Mouse (Mus musculus): ENCODE data around the gene Usp1. TPM values are rescaled to one million over a fixed set of nuclear protein-coding genes. Genes with fewer than 3 reads are reported as not detected.
A peak's percentile ranks its signal among the peaks of the same experiment; 100 is the strongest.
"Not testable (repeated sequence)": the region's sequence is repeated elsewhere in the genome, so short reads cannot be mapped to it uniquely, and the experiment has no call there.

The Usp1 gene
- 10 to 100 TPM; 26.7 to 27.3 TPM for total RNA-seq (2021)

DNA sequence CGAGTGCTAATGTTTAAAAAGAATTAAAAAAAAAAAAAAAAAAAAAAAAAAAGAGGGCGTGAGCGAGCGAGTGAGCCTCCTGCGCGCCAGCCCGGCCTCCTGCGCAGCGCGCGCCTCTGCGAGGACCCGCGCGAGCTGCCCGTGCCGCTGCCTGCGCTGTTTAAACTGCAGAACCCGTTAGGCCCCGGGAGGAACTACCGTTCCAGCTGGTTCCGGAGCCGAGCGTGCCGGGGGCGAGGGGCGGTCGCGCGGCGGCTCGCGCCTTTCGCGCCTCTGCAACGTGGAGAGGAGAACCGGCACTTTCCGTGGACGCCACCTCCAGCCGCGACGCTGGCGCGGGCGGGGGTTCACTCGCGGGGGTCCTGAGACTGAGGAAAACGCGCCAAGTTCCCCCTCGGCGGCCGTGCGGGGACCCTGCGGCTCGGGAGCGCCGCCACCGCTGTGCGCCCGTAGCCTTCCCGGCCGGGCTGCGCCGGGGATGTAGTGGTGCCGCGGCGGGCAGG lies at the start of gene Usp1:
Gene Usp1, plus strand, starts transcription at position 243 of the 503 bp plus-strand sequence.
- peak; percentile 83 to 88 for DNase-seq

- DNase-seq, result no peak
These were observed 40.9 kb upstream of the Usp1 start for GRCm38 (mm10) chr4:98882706-98883105.

GRCm38 (mm10) chr4:98886377-98886776 lies 37.2 kb upstream of the Usp1 start:
- DNase-seq, result no peak

GRCm38 (mm10) chr4:98887148-98887547 lies 36.5 kb upstream of the Usp1 start:
- DNase-seq, result peak; percentile 22 to 36

DNA sequence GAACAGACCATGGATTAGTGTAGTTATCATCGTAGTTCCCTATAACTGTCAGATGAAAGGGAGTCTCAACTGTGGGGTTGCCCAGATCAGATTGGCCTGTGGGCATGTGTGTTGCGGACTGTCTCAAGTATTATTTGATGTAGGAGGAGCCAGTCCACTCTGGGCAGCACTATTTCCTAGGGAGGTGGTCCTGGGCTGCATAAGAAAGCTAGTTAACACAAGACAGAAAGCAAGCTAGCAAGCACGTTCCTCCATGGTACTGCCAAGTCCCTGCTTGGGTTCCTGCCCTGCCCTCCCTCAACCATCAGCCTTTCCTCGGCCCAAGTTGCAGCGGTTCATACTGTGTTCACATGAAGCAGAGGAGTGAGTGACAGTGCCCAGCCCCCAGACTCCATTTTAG lies 13.4 kb upstream of the Usp1 start:
- no peak for DNase-seq

DNA sequence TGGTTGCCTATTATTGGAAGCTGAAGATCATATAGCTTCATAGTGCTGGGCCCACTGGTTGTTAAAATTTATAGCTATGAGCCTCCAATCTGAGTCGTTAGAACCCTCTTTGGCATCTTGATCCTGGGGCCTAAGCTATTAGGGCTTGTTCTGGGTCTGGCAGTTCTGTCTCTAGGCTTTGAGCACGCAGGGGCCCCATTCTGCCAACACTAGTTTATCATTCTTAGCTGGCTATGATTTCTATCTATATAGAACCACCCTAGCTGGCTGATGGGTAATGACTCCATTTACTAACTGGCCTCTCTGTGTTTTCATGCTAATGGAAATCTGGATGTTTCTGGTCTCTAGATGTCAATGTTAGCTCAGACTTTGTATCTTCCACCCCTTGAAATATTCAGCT lies 5.9 kb upstream of the Usp1 start:
- DNase-seq, result no peak

DNA sequence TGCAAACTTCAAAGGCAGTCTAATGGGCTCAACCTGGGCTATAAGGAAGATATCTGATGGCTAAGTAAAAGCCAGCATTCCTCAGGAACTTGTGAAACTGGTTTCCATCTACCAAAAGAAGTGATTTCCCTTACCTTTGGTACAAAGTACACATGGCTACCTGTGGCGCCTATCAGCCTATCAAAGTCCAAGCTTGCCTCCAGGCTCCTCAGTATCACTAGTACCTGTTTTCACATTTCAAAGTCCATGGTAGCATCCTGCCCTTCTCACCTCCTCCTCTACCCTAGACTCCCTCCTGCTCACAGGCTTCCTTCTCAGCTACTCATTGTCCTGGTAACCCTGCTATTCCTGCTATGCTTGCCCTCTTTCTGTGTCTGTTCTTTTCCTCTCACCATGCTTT lies 5.4 kb upstream of the Usp1 start:
- DNase-seq, result no peak

DNA sequence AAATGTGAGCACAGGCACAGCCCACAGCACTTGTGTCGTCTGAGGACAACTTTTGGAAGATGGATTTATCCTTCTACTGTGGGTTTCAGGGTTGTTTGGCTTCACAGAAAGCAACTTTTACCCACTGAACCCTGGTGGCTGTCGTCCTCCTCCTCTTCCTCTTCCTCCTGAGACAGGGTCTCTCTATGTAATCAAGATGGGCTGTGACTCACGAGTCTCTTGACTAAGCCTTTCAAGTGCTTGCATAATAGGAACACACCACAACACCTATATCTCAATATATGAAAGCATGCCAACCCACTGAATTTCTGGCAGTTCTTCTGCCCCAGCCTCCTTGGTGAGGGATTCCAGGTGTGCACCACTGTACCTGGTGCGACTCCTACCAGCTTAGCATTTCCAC lies 2.7 kb upstream of the Usp1 start:
- DNase-seq, result no peak

DNA sequence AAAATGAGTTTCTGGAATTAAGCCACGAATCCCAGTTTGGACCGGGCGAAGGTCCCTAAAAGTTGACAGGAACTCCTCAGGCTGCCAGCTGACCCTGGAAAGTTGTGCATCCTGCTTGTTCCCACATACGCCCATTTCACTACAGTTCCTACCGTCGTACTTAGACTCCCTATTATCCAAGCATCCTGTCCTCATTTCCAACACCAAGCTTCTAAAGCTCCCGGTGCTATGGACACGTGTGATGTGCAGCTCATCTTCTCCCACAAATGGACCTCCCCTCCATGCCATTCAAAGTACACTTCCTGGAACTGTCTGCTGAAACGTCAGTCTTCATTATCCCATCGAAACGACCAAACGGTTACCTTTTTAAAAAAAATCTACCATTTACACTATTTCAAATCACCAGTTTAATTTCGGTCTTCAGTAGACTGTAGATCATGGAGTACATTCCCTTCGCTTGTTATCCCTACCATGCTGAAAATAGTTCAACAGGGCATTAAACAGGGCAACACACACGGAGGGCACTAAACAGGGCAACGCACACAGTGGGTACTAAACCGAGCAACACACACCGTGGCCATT lies 1.5 kb upstream of the Usp1 start:
- DNase-seq, result peak in 1 of 2 experiments; percentile 6

- peak; percentile 96 to 97 for DNase-seq
These were observed 705 bp upstream of the Usp1 start for GRCm38 (mm10) chr4:98922643-98923567.

- DNase-seq, result no peak
These were observed 678 bp downstream of the Usp1 start for GRCm38 (mm10) chr4:98924071-98924905.

GRCm38 (mm10) chr4:98924906-98925178 lies 1.2 kb downstream of the Usp1 start:
- DNase-seq, result no peak

GRCm38 (mm10) chr4:98925250-98925781 lies 1.7 kb downstream of the Usp1 start:
- DNase-seq, result no peak

DNA sequence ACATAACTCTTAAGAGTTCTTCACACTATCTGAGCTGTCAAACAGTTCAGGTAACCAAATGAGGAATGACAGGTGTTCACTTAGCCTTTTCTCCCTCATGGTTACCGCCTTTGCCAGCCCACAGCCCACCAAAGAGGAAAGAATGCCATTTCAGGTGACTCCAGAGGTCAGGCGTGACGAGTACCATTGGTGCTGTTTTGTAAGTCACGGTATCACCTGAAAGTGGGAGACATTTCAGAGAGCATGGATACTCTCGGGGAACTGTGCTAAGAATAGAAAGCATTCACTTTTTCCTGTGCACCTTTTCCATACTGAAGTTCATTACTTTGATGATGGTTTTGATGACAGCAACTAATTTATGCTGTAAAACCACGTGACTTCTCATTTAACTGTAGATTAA lies 12.4 kb downstream of the Usp1 start:
- no peak for DNase-seq

- not testable (repeated sequence) for DNase-seq
These were observed 14.6 kb downstream of the Usp1 start for GRCm38 (mm10) chr4:98938210-98938609.

- no peak for DNase-seq
These were observed 27.0 kb downstream of the Usp1 start for GRCm38 (mm10) chr4:98950563-98950962.

- DNase-seq, result no peak
These were observed 32.4 kb downstream of the Usp1 start for GRCm38 (mm10) chr4:98955986-98956385.

GRCm38 (mm10) chr4:98960243-98960642 lies 36.6 kb downstream of the Usp1 start:
- DNase-seq, result no peak

DNA sequence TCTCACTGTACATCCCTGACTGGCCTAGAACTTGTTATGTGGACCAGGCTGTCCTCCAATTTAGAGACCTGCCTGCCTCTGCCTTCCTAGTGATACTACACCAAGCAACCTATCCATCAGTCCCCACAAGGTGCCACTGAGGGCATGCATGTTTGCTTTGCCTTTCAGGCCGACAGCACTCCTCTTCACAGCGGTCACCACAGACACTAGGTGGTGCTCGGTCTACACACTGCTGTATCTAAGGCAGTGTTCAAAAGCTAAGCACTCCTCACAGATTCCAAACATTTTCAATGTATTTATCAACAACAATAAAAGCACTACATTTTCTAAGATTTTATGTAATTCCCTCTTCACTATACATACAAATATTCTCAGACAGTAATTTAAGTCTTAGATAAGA lies 46.3 kb downstream of the Usp1 start:
- no peak for DNase-seq

DNA sequence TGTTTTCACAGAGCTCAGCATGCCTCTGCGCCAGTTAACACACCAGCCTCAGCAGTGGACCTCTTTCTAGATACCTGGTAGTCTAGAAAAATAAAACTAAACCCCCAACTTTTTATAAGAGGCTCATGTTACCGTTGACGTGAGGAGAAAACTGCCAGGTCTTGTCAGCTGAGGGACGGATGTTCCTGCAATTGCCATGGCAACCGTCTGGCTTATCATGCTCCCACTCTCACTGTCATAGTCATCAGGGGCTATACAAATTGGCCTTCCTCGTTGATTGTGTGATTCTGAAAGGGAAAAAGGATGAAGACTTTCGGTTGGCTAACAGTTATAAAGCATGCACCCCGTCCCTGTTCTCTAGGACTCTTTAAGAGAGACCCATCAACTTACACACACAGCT lies 52.1 kb downstream of the Usp1 start:
- peak; percentile 31 to 32 for DNase-seq

GRCm38 (mm10) chr4:98978288-98978687 lies 54.7 kb downstream of the Usp1 start:
- DNase-seq, result not testable (repeated sequence)

DNA sequence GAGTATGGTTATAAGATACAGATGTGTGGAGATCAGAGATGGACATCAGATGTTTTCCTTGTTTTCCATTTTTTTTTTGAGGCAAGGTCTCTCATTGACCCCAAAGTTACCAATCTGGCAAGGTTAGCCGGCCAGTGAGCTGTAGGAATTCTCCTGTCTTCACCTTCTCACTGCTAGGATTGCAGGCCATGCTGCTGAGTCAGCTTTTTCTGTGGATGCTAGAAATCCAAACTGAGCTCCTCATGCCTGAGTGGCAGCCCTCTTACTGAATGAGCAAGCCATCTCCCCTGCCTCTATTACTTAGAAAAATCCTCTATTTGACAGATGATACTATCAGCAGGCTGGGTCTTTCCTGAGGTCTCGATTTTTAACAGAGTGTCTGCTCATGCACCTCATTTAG lies 55.1 kb downstream of the Usp1 start:
- DNase-seq, result no peak

DNA sequence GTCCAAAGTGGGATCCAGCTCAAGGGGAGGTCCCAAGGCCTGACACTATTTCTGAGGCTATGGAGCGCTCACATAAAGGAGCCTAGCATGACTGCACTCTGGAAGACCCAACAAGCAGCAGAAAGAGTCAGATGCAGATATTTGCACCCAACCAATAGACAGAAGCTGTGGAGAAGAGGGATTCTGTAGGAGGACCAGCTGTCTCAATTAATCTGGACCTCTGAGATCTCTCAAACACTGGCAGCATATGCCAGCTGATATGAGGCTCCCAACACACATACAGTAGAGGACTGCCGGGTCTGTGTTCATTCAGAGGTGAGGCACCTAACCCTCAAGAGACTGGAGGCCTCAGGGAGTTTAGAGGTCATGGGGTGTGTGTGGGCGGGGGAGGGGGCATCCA lies 56.4 kb downstream of the Usp1 start:
- peak in 1 of 2 experiments; percentile 9 for DNase-seq

Measured in layer of hippocampus, postnatal 36 days (tissue).